Mouse (Mus musculus): ENCODE data around the gene Garnl3.
"Not testable (repeated sequence)": the region's sequence is repeated elsewhere in the genome, so short reads cannot be mapped to it uniquely, and the experiment has no call there.

Garnl3 gene

DNA sequence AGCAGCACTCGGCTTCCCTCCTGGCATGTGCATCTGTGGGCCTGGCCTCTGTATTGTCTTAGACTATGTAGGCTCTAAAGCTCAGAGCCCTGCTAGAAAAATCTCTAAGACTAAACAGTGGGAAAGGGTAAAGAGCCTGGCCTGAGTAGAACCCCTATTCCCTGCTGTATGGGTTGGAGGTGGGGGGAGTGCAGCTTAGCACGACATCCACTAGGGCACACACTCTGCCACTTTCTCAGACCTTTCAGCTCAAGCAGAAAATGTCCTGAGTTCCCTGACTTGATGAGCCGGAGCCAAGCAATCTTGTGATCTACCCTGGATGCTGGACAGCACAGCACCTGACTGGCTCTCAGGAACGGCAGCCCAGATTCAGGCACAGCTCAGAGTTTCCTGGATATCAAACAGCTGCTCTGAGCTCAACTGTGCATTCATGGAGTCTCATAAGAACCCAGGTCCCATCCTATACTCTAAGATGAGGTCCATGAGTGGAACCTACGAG, 24.9 kb upstream of the Garnl3 start:
- in situ Hi-C loops (cut with MboI, MseI) = loop anchor here (5.0 kb wide), 1 partner anchor 196 kb away; no protein-coding TSS in a partner anchor

DNA sequence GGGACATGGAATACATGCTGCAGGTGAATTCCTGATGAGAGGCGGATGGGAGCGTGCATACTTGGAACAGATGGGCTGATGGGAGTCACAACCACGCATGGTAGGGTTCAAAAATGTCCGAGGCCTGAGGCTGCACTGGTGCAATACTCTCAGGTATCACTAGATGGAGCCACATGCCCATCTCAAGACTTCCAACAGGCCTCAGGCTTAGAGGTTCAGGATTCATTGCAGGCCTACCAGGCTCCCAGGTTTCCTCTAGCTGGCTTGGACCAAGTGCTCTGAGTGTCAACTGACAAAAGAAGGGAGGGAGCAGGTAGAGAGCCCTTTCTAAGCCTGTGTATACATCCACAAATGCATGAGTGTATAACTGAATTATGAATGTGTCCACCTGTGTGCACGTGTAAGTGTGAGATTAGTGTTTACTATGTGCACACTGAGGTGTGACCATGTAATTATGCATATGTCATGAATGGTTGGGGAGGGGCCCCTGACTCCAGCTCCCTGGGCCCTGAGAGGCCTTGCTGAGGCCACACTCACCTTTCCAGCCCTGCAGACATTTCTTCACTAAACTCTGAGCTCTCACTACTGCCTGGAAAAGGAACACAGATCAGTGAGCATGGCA, 23.4 kb upstream of the Garnl3 start:
- in situ Hi-C loops (cut with MboI, MseI) = loop anchor here (5.0 kb wide), 1 partner anchor 197 kb away; no protein-coding TSS in a partner anchor

- in situ Hi-C loops (cut with MboI, MseI) = no loop called here
Observed at GRCm38 (mm10) chr2:33146994-33147393, 15.5 kb upstream of the Garnl3 start.

GRCm38 (mm10) chr2:33143292-33143691, 11.8 kb upstream of the Garnl3 start:
- in situ Hi-C loops (cut with MboI, MseI) = no loop called here

GRCm38 (mm10) chr2:33138491-33138890, 7.0 kb upstream of the Garnl3 start:
- in situ Hi-C loops (cut with MboI, MseI) = loop anchor here (10.0 kb wide), 1 partner anchor 1766 kb away; no protein-coding TSS in a partner anchor

DNA sequence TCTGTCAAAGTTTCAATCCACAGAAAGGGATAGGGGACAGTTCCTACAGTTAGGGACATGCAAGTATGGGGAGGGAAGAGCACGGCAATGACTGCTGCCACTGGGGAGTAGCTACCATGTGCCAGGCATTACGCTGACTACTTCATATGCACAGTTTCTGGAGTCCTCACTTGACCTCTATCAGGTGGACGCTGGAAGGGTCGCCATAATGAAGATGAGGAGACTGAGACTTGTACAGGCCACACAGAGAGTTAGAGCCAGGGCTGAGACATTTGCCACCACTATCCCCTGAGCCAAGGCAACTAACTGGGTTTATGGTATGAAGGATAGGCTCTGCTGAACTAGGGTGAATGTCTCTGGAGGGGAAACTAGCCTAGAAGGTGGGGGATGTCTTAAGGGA, 6.3 kb upstream of the Garnl3 start:
- in situ Hi-C loops (cut with MboI, MseI) = loop anchor here (10.0 kb wide), 1 partner anchor 1767 kb away; no protein-coding TSS in a partner anchor

GRCm38 (mm10) chr2:33137244-33137643, 5.8 kb upstream of the Garnl3 start:
- in situ Hi-C loops (cut with MboI, MseI) = loop anchor here (10.0 kb wide), 1 partner anchor 1768 kb away; no protein-coding TSS in a partner anchor

- in situ Hi-C loops (cut with MboI, MseI) = loop anchor here (10.0 kb wide), 1 partner anchor 1768 kb away; no protein-coding TSS in a partner anchor
Observed at GRCm38 (mm10) chr2:33136366-33136765, 4.9 kb upstream of the Garnl3 start.

DNA sequence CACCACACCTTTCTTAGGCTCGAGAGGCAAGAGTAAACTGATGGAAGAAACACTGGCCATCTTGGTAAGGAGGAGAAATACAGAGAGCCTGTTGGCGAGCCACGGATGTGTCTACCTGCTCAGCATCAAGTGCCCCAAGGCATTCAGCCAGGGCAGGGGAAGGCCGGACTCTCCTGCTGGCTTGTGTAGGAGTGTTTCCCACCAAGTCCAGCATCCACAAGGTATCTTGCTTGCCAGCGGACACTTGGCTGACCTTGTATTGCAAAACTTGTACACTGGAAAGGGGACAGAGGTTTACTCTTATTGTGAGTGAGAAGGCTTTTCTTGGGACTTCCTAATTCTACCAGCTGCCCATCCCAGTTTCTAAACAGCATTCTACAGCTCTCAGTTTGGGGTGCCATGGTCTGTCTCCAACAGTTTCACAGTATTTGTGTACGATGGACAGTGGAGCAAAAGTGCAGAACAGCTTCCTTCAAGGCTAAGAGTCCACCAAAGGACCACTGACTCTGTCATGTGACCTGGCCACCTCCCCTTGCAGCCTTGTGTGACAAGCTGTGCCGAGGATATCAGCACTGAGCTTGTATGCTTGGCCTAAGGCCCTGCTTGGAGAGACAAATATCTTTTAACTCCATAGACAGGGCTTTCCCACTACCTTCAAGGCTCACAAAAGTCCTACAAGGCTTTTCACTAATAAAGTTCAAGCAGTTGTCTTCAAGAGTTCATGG, 3.5 kb upstream of the Garnl3 start:
- in situ Hi-C loops (cut with MboI, MseI) = loop anchor here (5.0 to 10.0 kb wide), 2 partner anchors 148 to 1770 kb away; no protein-coding TSS in a partner anchor

GRCm38 (mm10) chr2:33132306-33132705, 852 bp upstream of the Garnl3 start:
- in situ Hi-C loops (cut with MboI, MseI) = loop anchor here (5.0 to 10.0 kb wide), 2 partner anchors 145 to 1772 kb away; no protein-coding TSS in a partner anchor

DNA sequence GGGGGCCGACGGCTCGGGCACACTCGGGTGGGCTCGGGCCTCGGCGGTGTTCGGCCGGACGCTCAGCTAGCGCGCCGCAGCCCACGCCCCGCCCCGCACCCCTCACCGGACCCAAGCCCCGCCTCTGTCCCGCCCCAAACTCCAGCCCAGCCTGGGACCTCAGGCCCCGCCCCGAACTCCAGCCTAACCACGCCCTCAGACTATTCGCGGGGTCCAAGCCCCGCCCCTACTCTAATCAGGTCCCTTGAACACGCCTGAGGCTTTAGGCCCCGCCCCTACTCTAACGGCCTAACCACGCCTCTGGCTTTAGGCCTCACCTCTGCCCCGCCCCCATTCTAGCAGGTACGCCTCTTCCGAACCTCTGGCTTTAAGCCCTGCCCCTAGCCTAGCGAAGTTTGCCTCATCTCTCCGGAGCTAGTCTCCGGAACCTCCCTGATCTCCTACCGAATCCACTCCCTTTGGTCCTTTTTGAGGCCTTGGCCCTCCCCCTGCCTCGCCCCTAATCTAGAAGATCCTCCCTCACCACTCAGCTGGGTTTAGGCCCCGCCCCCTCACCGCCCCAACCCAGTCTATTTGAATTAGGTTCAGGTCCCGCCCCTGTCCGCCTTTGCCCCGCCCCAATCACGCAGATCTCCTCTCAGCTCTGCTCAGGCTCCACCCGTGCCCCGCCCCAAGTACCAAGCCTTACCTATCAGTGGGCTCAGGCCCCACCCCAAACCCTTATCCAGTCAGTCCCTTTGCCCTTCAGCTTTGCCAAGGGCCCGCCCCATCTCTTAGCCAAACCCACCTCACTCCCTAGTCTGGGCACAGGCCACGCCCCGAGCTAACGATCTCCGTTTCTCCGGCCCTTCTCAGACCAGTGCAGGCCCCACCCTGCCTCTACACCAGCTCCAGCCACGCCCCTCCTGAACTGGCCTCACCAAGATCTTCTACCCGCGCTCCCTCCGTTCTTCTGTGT, 649 bp downstream of the Garnl3 start:
- in situ Hi-C loops (cut with MboI, MseI) = loop anchor here (5.0 to 10.0 kb wide), 2 partner anchors 144 to 1774 kb away; no protein-coding TSS in a partner anchor

- in situ Hi-C loops (cut with MboI, MseI) = loop anchor here (5.0 to 10.0 kb wide), 2 partner anchors 143 to 1775 kb away; no protein-coding TSS in a partner anchor
Observed at GRCm38 (mm10) chr2:33130141-33130525, 1.3 kb downstream of the Garnl3 start.

- in situ Hi-C loops (cut with MboI, MseI) = loop anchor here (5.0 to 10.0 kb wide), 2 partner anchors 142 to 1775 kb away; no protein-coding TSS in a partner anchor
Observed at GRCm38 (mm10) chr2:33129696-33130095, 1.8 kb downstream of the Garnl3 start.

DNA sequence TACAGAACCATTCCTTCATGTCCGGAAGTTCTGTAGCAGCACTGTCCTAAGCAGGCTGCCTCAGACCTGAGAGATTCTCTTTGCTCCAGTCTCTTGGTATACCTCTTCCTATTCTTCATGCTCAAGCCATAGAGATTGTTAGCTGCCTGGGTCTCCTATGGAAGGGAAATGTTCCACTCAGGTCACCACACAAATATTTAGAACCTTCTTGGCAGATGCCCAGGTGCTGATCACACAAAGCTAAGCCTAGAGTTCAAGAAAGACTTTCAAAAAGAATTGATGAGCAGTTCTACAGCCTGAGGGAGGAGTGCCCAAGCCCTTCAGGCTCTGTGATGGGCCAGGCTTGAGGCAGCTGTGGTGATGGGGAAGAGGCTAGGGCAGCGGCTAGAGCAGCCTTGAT, 2.4 kb downstream of the Garnl3 start:
- in situ Hi-C loops (cut with MboI, MseI) = no loop called here

DNA sequence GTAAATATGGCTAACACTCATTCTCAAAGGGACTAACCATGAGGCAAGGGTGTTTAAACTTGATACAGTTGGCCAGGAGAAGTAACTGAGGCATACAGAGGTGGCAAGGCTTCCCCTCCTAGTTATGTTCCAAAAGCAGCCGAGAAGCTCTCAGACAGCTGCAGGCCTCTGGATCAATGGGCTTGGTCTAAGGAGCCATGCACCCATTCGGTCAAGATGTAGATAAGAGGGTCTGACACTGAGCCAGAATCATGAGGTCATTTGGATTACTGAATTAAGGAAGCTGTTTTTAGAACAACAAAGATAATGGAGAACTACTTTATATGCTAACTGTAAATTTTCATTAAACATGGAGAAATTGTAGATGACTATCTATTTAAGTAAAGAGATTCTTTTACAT, 4.2 kb downstream of the Garnl3 start:
- in situ Hi-C loops (cut with MboI, MseI) = no loop called here

DNA sequence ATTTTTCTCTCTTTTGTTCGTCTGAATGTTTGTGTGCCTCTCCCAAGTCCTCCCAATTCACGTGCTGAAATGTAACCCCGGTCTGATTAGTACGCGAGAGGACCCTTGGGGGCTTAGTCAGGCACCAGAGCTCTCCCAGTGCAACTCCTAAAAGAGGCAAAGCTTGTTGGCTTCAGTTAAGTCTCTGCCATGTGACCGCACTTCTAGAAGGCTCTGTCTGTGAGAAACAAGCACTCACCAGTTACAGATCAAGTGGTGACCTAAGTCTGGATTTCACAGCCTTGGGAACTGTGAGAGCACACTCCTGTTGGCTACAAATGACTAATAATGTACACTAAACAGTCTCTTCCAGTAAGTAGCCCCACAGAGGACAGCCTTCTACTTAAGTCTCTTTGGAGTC, 8.6 kb downstream of the Garnl3 start:
- in situ Hi-C loops (cut with MboI, MseI) = no loop called here

DNA sequence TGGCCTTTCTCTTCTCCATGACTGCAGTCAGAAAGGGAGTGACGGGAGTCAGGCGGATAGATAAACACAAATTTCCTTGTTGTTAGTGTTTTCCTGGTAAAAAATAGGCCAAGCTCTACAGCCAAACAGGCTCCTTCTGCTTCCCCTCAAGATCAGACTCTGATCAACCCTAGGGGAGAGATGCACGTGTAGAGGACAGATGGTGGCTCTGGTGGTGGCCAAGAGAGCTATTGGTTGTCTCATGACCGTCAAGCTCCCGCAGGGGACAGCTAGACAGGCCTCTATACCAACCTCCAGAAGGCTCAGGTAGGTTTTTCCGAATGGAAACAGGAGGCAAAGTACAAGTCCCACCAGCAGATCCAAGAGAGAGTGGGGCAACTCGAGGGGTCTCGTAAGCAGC, 30.9 kb downstream of the Garnl3 start:
- in situ Hi-C loops (cut with MboI, MseI) = no loop called here

DNA sequence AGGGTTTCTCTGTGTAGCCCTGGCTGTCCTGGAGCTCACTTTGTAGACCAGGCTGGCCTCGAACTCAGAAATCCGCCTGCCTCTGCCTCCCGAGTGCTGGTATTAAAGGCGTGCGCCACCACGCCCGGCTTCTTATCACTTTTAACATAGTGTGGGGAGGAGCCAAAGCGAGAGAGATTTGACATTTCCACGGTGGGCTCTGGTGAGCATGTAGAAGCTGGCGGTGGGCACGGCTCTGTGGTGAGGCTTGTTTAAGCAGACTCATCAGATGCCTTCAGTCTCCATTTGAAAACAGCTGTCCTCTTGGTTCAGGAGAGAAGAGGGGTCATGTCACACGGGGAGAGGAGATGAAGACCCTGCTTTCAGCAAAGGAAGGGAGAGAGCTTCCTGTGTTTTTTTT, 34.1 kb downstream of the Garnl3 start:
- in situ Hi-C loops (cut with MboI, MseI) = not testable (repeated sequence)

- in situ Hi-C loops (cut with MboI, MseI) = no loop called here
Observed at GRCm38 (mm10) chr2:33095221-33095671, 36.2 kb downstream of the Garnl3 start.

- in situ Hi-C loops (cut with MboI, MseI) = no loop called here
Observed at GRCm38 (mm10) chr2:33090620-33091520, 40.6 kb downstream of the Garnl3 start.

Measured in T-helper 1 cell (primary cell).